Mouse (Mus musculus) Patski (cell line): ENCODE results near the gene Lonp1. TPM values are rescaled to one million over a fixed set of nuclear protein-coding genes. Genes with fewer than 3 reads are reported as not detected.
"Not testable (repeated sequence)": the region's sequence is repeated elsewhere in the genome, so short reads cannot be mapped to it uniquely, and the experiment has no call there.

Experiments used
- ATAC-seq: fragments of 100-300 bp; one replicate; pipeline ENCODE4 v1.8.0; 2021
- CTCF ChIA-PET: fragments of 350-600 bp; sonication (Branson Sonifier 250); formaldehyde crosslinking; loops from one replicate; lab custom pipeline; 2022; ENCODE audit warnings: inconsistent platforms; lab: Charles Lee
- POLR2A ChIA-PET: fragments of 350-600 bp; sonication (Branson Sonifier 250); formaldehyde crosslinking; loops from one replicate; lab custom pipeline; 2022; ENCODE audit warnings: antibody characterized with exemption, inconsistent platforms; lab: Charles Lee
- DNase-seq: peaks from one replicate; pipeline ENCODE4 v3.0.0-alpha.2; 2011; ENCODE audit warnings: low read depth, low spot score
- H3K27me3 ChIP-seq: fragments of 371-371 bp; one replicate; pipeline ENCODE4 v1.5.1; 2021
- CTCF ChIP-seq: fragments of 100-300 bp; IDR thresholded peaks from one replicate; pipeline ENCODE4 v1.5.1; 2021
- in situ Hi-C: fragments of 300-500 bp; cut with MboI; formaldehyde crosslinking; loops from 3 replicates; pipeline ENCODE4 v1.11.1; 2018; ENCODE audit warnings: low pct_unique_long_range_greater_than_20kb, mixed read lengths
- polyA plus RNA-seq: library from polyadenylated mRNA; unstranded; gene quantifications from one replicate; pipeline ENCODE4 v1.2.3, GENCODE M21; 2021

The Lonp1 gene
- polyA plus RNA-seq, 1 experiment from 2014 or later: 193 TPM

GRCm38 (mm10) chr17:56656171-56656570 lies 29.5 kb upstream of the Lonp1 start:
- CTCF ChIA-PET: interaction anchor here (1.0 kb wide), 1 partner anchor 29 kb away, joined by 4 read pairs; the partner anchor contains the start of gene Catsperd

GRCm38 (mm10) chr17:56655311-56655710 lies 28.6 kb upstream of the Lonp1 start:
- no peak for TF ChIP-seq CTCF
- CTCF ChIA-PET: no interaction called here
- POLR2A ChIA-PET: no interaction called here
- in situ Hi-C loops: no loop called here
- DNase-seq (no peak), ATAC-seq (no peak)
- H3K27me3 ChIP-seq: no peaks in the 10 kb centered on the region

More at GRCm38 (mm10) chr17:56656171-56656570, 29.5 kb upstream of the Lonp1 start:
- DNase-seq: no peak
- in situ Hi-C loops: no loop called here
- POLR2A ChIA-PET: interaction anchor here (0.6 kb wide), 1 partner anchor 96 kb away, joined by 3 read pairs; no protein-coding TSS in a partner anchor
- no peak for ATAC-seq
- no peaks in the 10 kb centered on the region for H3K27me3 ChIP-seq
- TF ChIP-seq CTCF: no peak

DNA sequence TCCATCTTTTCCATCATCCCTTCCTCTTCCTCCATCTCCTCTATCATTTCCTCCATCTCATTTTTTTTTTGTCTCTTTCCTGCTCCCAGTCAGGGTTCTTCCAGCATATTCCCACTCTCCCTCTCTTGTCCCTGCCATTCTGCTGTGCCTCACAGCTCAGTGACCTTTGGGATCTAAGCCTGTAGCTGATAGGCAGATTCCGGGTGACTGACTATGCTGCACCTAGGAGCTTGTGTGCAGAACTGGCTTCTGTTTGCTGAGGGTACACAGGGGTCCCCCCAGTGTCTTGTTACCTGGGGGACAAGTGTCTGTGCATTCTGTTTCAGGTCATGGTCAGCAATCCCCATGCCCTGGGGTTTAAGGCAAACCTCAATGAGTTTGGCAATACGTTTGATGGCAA lies 28.1 kb upstream of the Lonp1 start:
- no peak for TF ChIP-seq CTCF
- no peaks in the 10 kb centered on the region for H3K27me3 ChIP-seq
- ChIA-PET POLR2A (no interaction called here), CTCF (no interaction called here)
- no peak for DNase-seq
- in situ Hi-C loops: loop anchor here (5.0 kb wide), 1 partner anchor 87 kb away; no protein-coding TSS in a partner anchor
- no peak for ATAC-seq

DNA sequence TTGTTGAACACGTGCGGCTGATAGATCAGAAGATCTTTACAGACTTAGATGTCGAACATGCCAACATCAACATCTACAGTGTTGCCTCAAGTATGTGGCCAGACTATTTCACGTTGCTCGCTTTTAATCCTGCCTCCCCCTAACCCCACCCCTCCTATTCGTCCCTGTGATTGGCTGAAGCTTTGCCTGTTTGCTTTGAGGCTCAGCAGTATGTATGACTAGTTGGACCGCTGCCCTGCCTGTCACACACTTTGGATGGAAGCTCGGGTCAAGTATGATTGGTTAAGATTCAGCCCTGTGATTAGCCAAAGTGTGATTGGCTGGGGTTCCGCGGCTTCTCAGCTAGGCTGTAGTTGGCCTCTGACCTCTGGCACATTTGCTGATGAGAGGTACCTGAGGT lies 25.1 kb upstream of the Lonp1 start:
- CTCF ChIA-PET: interaction anchor here (1.5 kb wide), 1 partner anchor 15 kb away, joined by 3 read pairs; no protein-coding TSS in a partner anchor
- DNase-seq (no peak), ATAC-seq (no peak)
- TF ChIP-seq CTCF: no peak
- POLR2A ChIA-PET: interaction anchor here (0.6 kb wide), 1 partner anchor 139 kb away, joined by 4 read pairs; no protein-coding TSS in a partner anchor
- in situ Hi-C loops: loop anchor here (5.0 kb wide), 1 partner anchor 84 kb away; no protein-coding TSS in a partner anchor
- no peaks in the 10 kb centered on the region for H3K27me3 ChIP-seq

DNA sequence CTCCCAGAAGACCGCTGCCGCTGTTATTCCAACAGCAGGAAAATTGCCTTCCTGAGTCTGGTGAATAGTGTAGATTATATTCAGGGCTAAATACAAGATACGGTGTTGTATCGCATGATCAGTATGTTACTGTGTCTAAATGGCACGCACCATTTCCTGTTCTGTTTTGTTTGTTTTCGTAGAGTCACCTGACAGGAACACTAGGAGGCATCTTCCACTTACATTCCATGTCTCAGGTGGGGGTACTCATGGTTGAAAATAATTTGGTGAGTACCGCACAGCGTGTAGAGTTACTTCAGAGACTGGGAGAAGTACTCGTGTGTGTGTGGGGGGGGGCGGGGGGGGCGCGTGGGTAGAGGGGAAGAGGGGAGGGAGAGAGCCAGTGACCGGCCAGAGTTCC lies 20.9 kb upstream of the Lonp1 start:
- in situ Hi-C loops: no loop called here
- POLR2A ChIA-PET: no interaction called here
- no peak for DNase-seq
- CTCF ChIA-PET: no interaction called here
- no peaks in the 10 kb centered on the region for H3K27me3 ChIP-seq
- no peak for TF ChIP-seq CTCF
- ATAC-seq: no peak

GRCm38 (mm10) chr17:56643237-56643636 lies 16.6 kb upstream of the Lonp1 start:
- POLR2A ChIA-PET: interaction anchor here (0.6 kb wide), 1 partner anchor 110 kb away, joined by 3 read pairs; no protein-coding TSS in a partner anchor
- DNase-seq: no peak
- in situ Hi-C loops: no loop called here
- no peak for ATAC-seq
- CTCF ChIA-PET: interaction anchor here (1.0 kb wide), 1 partner anchor 11 kb away, joined by 3 read pairs; no protein-coding TSS in a partner anchor
- TF ChIP-seq CTCF: no peak
- H3K27me3 ChIP-seq: peaks cover 3% of the 10 kb centered on the region

DNA sequence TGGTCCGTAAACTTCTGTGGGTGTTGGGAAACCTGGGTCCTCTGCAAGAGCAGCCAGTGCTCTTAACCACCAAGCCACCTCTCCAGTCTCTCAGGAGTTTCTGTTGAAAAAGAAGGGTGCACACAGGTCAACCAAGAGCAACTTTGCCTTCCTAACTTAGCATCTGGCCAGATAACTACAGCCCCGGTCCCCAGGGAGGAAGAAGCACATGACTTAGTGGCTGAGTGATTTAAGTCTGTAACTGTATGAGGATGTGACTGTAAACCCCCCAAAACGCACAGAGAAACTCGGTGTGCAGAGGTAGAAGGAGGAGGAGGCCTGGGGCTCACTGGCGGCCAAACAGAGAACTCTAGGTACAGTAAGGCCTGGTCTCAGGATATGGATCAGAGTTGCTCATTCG lies 7.3 kb upstream of the Lonp1 start:
- no peak for TF ChIP-seq CTCF
- ChIA-PET CTCF (no interaction called here), POLR2A (no interaction called here)
- ATAC-seq (no peak), DNase-seq (no peak)
- peaks cover 5% of the 10 kb centered on the region for H3K27me3 ChIP-seq
- in situ Hi-C loops: no loop called here

- TF ChIP-seq CTCF: no peak
- POLR2A ChIA-PET: no interaction called here
- H3K27me3 ChIP-seq: no peaks in the 10 kb centered on the region
- in situ Hi-C loops: no loop called here
- ATAC-seq (no peak), DNase-seq (no peak)
- CTCF ChIA-PET: no interaction called here
Observed at GRCm38 (mm10) chr17:56631807-56632206, 5.1 kb upstream of the Lonp1 start.

DNA sequence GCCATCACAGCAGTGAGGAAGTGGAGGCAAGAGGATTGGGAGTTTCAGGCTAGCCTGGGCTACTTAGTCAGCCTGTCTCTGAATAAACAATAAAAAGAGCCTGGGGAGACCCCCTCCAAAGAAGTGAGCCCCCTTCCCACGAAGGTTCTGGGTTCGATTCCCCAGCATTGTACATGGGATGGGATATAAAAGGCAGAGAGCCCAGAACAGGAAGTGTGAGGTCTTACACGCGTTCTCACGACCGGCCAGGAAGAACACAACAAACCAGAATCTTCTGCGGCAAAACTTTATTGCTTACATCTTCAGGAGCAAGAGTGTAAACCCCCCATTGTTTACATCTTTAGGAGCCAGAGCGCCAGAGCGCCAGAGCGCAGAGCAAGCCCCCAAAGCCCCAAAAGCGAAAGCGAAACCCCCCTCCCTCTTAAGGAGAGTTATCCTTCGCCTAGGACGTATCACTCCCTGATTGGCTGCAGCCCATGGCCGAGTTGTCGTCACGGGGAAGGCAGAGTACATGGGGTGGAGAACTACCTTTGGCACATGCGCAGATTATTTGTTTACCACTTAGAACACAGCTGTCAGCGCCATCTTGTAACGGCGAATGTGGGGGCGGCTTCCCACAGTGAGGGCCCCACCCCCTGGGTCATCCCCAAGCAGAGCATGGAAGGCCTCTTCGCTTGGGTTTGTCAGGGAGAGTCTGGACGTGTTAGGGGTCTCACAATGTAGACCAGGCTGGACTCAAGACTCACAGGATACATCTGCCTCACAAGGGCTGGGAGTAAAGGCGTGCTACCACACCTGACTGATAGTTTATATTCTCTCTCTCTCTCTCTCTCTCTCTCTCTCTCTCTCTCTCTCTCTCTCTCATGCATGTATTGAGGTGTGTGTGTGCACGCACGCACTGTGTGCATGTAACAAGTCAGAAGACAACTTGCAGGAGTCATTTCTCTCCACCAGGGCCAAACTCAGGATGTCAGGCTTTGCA lies 3.4 kb upstream of the Lonp1 start:
- H3K27me3 ChIP-seq, CTCF ChIA-PET, DNase-seq, ATAC-seq, POLR2A ChIA-PET: not testable (repeated sequence)
- in situ Hi-C loops: loop anchor here (5.0 kb wide), 1 partner anchor 37 kb away; no protein-coding TSS in a partner anchor

DNA sequence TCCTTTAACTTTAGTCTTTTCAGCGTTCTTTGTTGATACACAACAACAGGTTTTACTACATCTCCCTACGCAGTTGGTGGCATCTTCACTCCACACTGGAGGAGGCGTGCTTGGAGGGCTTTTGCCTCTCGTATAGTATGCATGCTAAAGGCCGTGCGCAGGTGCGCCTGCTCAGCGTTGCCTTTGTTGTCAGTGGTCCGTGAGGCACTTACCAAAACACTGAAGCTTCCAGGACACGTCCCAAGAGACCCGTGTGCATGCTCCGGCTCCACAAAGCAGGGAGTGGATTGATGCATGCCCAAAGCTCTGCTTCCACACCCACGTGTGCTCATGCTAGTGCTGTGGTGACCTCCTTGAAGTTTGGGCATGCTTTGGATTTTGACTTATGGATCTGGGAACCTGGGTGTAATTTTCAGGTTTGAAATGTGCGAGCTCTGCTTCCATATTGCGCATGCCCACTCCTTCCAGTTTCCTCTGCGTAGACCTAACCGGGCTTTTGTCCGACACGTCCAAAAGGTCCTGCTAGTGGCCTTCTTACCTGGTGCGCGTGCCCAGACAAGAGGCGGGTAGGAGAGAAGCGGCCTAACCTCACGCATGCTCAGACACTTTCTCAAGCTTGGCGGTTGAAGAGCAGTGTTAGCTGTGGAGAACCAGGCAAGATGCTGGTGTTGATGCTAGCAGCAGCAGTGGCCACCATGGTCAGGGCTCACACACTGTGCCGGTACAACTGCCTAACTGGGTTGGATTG lies 1.0 kb upstream of the Lonp1 start, which contains the start of gene Catsperd:
TSS of gene Catsperd (plus strand) at position 614 of the 748 bp plus-strand sequence.
- ChIA-PET CTCF (interaction anchor here (1.1 to 1.8 kb wide), 2 partner anchors 28 to 41 kb away, joined by 4 to 9 read pairs; no protein-coding TSS in a partner anchor), POLR2A (interaction anchor here (1.2 kb wide), 1 partner anchor 20 kb away, joined by 3 read pairs; no protein-coding TSS in a partner anchor)
- no peaks in the 10 kb centered on the region for H3K27me3 ChIP-seq
- TF ChIP-seq CTCF: no peak
- DNase-seq (no peak), ATAC-seq (no peak)
- in situ Hi-C loops: loop anchor here (5.0 kb wide), 1 partner anchor 40 kb away; no protein-coding TSS in a partner anchor
